Mouse (Mus musculus) embryonic stem cell, embryonic (primary cell): ENCODE data around the gene Mrpl18.

Experiments used
- CTCF ChIA-PET, 4 experiments: fragments of 300-600 bp in 2 of 4; fragments of 350-600 bp in 2 of 4; sonication (Branson Sonifier 250); formaldehyde crosslinking; loops; one replicate each; lab custom pipeline; 2022; ENCODE audit warnings: inconsistent platforms in 2 of 4; lab: Charles Lee
- POLR2A ChIA-PET, 4 experiments: fragments of 300-600 bp in 2 of 4; fragments of 350-600 bp in 2 of 4; sonication (Branson Sonifier 250); formaldehyde crosslinking; loops; one replicate each; lab custom pipeline; 2022; ENCODE audit warnings: antibody characterized with exemption in 4 of 4, inconsistent platforms in 1 of 4; lab: Charles Lee

Gene Mrpl18

GRCm38 (mm10) chr17:12891054-12891453, 25.1 kb downstream of the Mrpl18 start:
- ChIA-PET POLR2A (interaction anchor here in 2 of 4 experiments (0.6 to 1.6 kb wide), 10 partner anchors 11 to 96 kb away, joined by 3 to 9 read pairs (median 4); partner anchors contain the start of genes Mrpl18 (in 2 of the 2), Pnldc1 (in 2 of the 2) and Tcp1 (in 2 of the 2)), CTCF (no interaction called here)

- CTCF ChIA-PET: interaction anchor here in 2 of 4 experiments (0.6 to 0.7 kb wide), 2 partner anchors 29 to 490 kb away, joined by 4 read pairs; partner anchors contain the start of gene Mrpl18 (in 1 of the 2)
- POLR2A ChIA-PET: interaction anchor here in 3 of 4 experiments (0.6 to 0.9 kb wide), 4 partner anchors 17 to 79 kb away, joined by 3 to 4 read pairs (median 4); partner anchors contain the start of gene Pnldc1 (in 1 of the 3)
These were observed 28.9 kb downstream of the Mrpl18 start for GRCm38 (mm10) chr17:12887021-12887775.

- ChIA-PET CTCF (interaction anchor here in 1 of 4 experiments (0.5 to 0.7 kb wide), 2 partner anchors 30 to 108 kb away, joined by 3 to 4 read pairs; partner anchors contain the start of gene Mrpl18), POLR2A (interaction anchor here in 2 of 4 experiments (0.6 to 0.7 kb wide), 2 partner anchors 24 to 80 kb away, joined by 3 to 4 read pairs; partner anchors contain the start of gene Pnldc1 (in 1 of the 2))
These were observed 29.5 kb downstream of the Mrpl18 start for GRCm38 (mm10) chr17:12886620-12887019.

- POLR2A ChIA-PET: no interaction called here
- CTCF ChIA-PET: interaction anchor here in 3 of 4 experiments (0.5 to 2.3 kb wide), 4 partner anchors 12 to 59 kb away, joined by 5 to 12 read pairs (median 6); partner anchors contain the start of genes Acat3 (in 1 of the 3) and Pnldc1 (in 1 of the 3)
These were observed 34.9 kb downstream of the Mrpl18 start for GRCm38 (mm10) chr17:12881216-12881615.

GRCm38 (mm10) chr17:12880178-12880577, 36.0 kb downstream of the Mrpl18 start:
- CTCF ChIA-PET: interaction anchor here (0.5 to 2.3 kb wide), 18 partner anchors 9 to 789 kb away, joined by 3 to 12 read pairs (median 4); partner anchors contain the start of genes Pnldc1 (in 2 of the 4), Acat2 (in 1 of the 4), Mrpl18 (in 1 of the 4) and Tcp1 (in 1 of the 4)
- POLR2A ChIA-PET: interaction anchor here in 2 of 4 experiments (0.7 to 1.1 kb wide), 5 partner anchors 9 to 111 kb away, joined by 3 to 4 read pairs (median 3); partner anchors contain the start of genes Mrpl18 (in 1 of the 2) and Tcp1 (in 1 of the 2)

- ChIA-PET CTCF (no interaction called here), POLR2A (no interaction called here)
These were observed 40.4 kb downstream of the Mrpl18 start, which contains the start of gene Mrgprh for GRCm38 (mm10) chr17:12875734-12876133. Gene Mrgprh (plus strand): TSS chr17:12876034.

GRCm38 (mm10) chr17:12872275-12873028, 43.7 kb downstream of the Mrpl18 start:
- CTCF ChIA-PET: interaction anchor here in 1 of 4 experiments (0.6 kb wide), 1 partner anchor 13 kb away, joined by 5 read pairs; no protein-coding TSS in a partner anchor
- POLR2A ChIA-PET: no interaction called here

- CTCF ChIA-PET: interaction anchor here in 3 of 4 experiments (0.6 to 2.8 kb wide), 7 partner anchors 11 to 482 kb away, joined by 3 to 12 read pairs (median 3); no protein-coding TSS in a partner anchor
- POLR2A ChIA-PET: interaction anchor here in 1 of 4 experiments (1.0 to 1.4 kb wide), 2 partner anchors 15 to 121 kb away, joined by 3 to 4 read pairs; no protein-coding TSS in a partner anchor
These were observed 47.5 kb downstream of the Mrpl18 start for GRCm38 (mm10) chr17:12868640-12869039.

- CTCF ChIA-PET: interaction anchor here in 2 of 4 experiments (0.6 to 1.0 kb wide), 3 partner anchors 10 to 482 kb away, joined by 3 to 5 read pairs (median 3); no protein-coding TSS in a partner anchor
These were observed 48.1 kb downstream of the Mrpl18 start, which contains the start of gene Mas1 for GRCm38 (mm10) chr17:12868043-12868442. Gene Mas1 (minus strand): TSS chr17:12868143.

GRCm38 (mm10) chr17:12866853-12867252, 49.3 kb downstream of the Mrpl18 start:
- CTCF ChIA-PET: interaction anchor here in 3 of 4 experiments (0.6 to 1.4 kb wide), 3 partner anchors 13 to 589 kb away, joined by 3 to 4 read pairs (median 4); no protein-coding TSS in a partner anchor
- POLR2A ChIA-PET: interaction anchor here in 1 of 4 experiments (0.6 kb wide), 1 partner anchor 815 kb away, joined by 3 read pairs; no protein-coding TSS in a partner anchor

More at GRCm38 (mm10) chr17:12868043-12868442, 48.1 kb downstream of the Mrpl18 start, which contains the start of gene Mas1:
- POLR2A ChIA-PET: interaction anchor here in 1 of 4 experiments (1.0 to 1.4 kb wide), 2 partner anchors 14 to 121 kb away, joined by 3 to 4 read pairs; no protein-coding TSS in a partner anchor

- POLR2A ChIA-PET: interaction anchor here in 1 of 4 experiments (0.8 kb wide), 1 partner anchor 82 kb away, joined by 3 read pairs; no protein-coding TSS in a partner anchor
- CTCF ChIA-PET: interaction anchor here in 1 of 4 experiments (1.4 kb wide), 1 partner anchor 15 kb away, joined by 4 read pairs; no protein-coding TSS in a partner anchor
These were observed 50.7 kb downstream of the Mrpl18 start for GRCm38 (mm10) chr17:12865407-12865806.

GRCm38 (mm10) chr17:12864111-12864510, 52.0 kb downstream of the Mrpl18 start:
- POLR2A ChIA-PET: no interaction called here

More at GRCm38 (mm10) chr17:12864111-12864510, 52.0 kb downstream of the Mrpl18 start:
- CTCF ChIA-PET: interaction anchor here in 1 of 4 experiments (1.4 kb wide), 1 partner anchor 16 kb away, joined by 3 read pairs; no protein-coding TSS in a partner anchor
